Mouse (Mus musculus): Measurements from ENCODE around the gene Rab6b. TPM values are rescaled to one million over a fixed set of nuclear protein-coding genes. Genes with fewer than 3 reads are reported as not detected.
A peak's percentile ranks its signal among the peaks of the same experiment; 100 is the strongest.
"Not testable (repeated sequence)": the region's sequence is repeated elsewhere in the genome, so short reads cannot be mapped to it uniquely, and the experiment has no call there.

Gene Rab6b
- total RNA-seq, 2 experiments from 2014 or later = 0.66 to 0.81 TPM

DNA sequence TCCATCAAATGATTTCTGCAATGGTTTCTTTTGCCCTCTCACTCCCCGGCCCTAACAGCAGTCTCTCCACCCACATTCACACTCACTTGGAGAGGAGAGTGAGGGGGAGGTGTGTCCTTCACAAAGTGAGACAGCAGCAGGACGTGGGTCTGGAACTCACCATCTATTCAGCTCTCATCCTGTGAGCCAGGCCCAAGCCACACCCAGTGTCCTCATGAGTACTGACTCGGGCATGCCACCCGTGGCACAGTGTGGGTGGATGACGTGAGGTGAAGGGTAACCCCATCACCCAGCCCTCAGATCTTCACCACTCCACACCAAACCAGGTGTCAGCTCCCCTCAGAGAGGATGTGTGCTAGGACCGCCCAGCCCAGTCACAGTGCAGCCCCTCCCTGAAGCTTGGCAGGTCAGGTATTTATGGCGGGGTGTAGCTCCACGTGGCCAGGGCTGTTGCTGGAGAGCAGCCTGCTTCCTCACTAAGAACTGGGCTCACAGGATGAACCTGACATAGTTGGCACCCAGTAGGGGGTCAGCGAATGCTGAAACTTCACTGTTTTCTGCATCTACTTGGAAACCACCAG is 23.0 kb downstream of the Rab6b start:
- DNase-seq = no peak
- intact Hi-C loops (cut with DNase I) = no loop called here

- intact Hi-C loops (cut with DNase I) = no loop called here
- DNase-seq = no peak
These were observed 27.9 kb downstream of the Rab6b start for GRCm38 (mm10) chr9:103139481-103139880.

GRCm38 (mm10) chr9:103140384-103140783 is 28.8 kb downstream of the Rab6b start:
- intact Hi-C loops (cut with DNase I) = no loop called here
- no peak for DNase-seq

DNA sequence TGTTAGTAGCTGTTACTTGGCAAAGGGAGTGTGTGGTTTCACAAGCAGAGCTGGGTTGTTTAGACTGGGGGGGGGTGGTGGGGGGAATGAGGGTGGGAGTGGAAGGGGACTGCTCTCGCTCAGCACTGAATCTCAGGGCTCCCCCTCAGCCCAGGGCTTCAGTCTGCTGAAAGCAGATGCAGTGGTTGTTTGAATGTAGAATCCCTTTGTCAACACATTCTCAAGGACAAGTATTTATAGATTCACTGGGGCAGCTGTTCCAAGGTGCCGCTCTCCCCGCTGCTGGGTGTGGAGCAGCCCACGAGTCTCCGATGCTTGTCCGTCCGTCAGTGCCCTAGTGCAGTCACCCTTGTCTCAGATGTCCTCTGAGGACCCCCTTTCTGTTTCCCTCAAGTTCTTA is 29.7 kb downstream of the Rab6b start:
- no peak for DNase-seq
- intact Hi-C loops (cut with DNase I) = no loop called here

DNA sequence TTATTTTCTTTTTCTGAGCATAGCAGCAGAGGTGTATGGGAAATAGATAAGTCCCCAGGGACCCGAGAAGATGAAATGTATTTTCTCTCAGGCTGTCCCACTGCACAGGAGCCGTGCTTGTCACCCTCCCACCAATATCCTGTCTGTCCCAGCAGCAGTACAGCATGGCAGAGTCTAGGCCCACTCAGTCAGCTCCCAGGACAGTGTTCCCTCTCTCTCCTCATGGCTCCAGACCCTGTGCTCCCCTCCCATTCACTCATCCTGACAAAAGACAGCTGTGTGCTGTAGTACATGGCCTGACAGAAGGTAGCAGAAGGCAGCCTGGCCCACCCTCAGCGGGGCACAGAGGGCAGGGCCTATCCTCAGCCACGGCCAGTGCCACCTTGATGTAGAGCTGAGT is 32.3 kb downstream of the Rab6b start:
- intact Hi-C loops (cut with DNase I) = no loop called here
- DNase-seq = no peak

DNA sequence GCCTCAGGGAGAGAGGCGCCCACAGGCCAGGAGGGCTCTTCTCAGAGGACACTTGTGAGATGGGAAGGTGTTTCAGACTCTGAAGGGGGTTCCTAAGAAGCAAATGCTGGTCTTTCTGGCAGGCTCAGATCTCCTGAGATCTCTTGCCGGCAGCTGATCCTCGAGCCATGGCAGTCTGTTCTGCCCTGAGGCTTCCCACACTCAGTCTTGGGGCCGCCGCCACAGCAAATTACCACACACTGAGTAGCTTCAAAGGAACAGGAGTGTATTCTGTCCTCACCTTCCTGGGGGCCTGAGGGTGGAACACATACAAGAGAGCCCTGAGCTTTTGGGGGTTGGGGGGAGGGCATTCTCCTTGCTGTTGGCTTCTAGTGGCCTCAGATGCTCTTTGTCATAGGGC is 33.8 kb downstream of the Rab6b start:
- DNase-seq = no peak
- intact Hi-C loops (cut with DNase I) = no loop called here

DNA sequence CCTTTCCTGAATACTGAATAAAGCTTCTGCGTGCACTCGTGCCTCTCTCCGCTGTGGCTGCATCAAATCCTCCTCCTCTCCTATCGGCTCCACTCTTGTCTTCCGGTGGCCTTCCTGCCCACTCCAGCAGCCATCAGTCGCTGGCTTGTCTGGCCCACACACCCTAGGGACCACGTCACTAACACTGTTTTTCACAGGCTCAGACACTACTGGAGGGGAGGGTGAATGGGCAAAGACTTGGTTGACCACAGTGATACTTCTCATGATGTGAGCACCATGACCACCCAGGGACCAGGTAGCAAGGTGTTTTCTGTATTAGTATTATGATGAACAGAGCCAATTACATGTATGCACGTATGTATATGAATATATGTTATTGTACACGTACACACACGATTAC is 34.7 kb downstream of the Rab6b start:
- DNase-seq = no peak
- intact Hi-C loops (cut with DNase I) = no loop called here

DNA sequence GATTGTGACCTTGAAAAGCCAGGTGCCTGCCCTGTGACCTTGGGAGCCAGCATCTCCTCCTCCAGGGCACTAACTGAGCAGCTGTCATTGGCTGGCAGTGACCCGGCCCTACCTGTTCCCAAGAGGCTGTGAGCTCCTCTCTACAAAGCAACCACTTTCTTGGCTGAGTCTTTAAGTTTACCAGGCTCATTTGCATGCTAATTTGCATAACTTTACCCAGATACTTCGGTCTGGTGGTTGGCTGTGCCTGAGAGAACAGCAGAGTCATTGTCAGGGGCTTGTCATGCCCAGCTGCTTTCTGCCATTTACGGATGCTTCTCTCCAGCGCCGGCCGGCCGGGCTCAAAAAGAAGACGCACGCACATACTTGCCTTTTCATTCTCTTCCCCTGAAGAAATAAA is 35.1 kb downstream of the Rab6b start:
- DNase-seq = no peak
- intact Hi-C loops (cut with DNase I) = no loop called here

- intact Hi-C loops (cut with DNase I) = no loop called here
These were observed 35.5 kb downstream of the Rab6b start for GRCm38 (mm10) chr9:103147103-103147502.

DNA sequence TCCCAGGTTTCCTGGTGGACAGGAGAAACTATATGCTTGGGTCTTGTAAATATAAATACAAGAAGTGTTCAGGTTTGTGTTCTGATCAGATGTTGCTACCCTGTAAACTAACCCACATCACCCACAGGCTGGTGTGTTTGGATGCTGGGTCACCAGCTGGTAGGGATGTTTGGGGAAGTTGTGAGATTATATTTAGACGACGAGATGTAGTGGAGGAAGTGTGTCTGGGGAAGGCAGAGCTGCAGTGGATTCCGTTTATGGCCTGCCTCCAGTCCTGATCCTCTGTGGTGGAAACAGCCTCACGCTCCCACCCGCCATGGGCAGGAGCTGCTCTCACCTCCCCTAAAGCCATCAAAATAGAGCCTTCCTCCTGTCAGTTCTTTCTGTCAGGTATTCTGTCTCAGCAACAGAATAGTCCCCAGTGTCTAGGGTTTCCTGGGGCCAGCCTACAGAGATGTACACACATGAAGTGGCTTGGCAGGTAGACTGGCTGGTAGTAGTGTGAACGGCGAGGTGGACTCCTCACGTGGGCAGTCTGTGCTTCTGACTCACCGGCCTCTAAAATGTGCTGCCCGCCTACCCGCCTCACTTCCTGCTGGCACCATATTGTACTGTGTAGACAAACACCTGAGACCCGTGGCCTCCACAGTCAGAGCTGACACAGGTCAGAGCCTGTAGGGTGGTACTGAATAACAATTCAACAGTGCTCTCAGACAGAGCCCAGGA is 37.6 kb downstream of the Rab6b start:
- DNase-seq = no peak
- intact Hi-C loops (cut with DNase I) = no loop called here

More at GRCm38 (mm10) chr9:103147103-103147502, 35.5 kb downstream of the Rab6b start:
- no peak for DNase-seq

- intact Hi-C loops (cut with DNase I) = no loop called here
- DNase-seq = no peak
These were observed 41.7 kb downstream of the Rab6b start for GRCm38 (mm10) chr9:103153286-103153685.

GRCm38 (mm10) chr9:103154568-103154967 is 43.0 kb downstream of the Rab6b start:
- no peak for DNase-seq
- intact Hi-C loops (cut with DNase I) = no loop called here

GRCm38 (mm10) chr9:103155158-103155557 is 43.6 kb downstream of the Rab6b start:
- intact Hi-C loops (cut with DNase I); DNase-seq: not testable (repeated sequence)

DNA sequence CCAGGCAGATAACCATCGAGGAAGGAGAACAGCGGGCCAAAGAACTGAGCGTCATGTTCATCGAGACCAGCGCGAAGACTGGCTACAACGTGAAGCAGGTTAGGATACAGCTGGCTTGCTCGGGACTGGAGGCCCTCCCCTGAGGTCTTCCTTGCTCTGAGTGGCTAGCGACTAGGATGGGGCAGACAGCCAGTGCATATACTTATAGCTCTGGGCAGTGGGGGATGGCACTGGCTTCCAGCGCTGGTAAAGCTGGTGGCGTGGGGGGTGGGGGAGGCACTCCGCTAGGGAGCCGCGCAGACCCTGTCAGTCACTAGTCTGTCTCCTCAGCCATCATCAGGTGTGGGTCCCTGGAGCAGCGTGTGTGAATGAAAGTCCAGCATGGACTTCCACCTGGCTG is 52.2 kb downstream of the Rab6b start:
- no peak for DNase-seq
- intact Hi-C loops (cut with DNase I) = no loop called here

DNA sequence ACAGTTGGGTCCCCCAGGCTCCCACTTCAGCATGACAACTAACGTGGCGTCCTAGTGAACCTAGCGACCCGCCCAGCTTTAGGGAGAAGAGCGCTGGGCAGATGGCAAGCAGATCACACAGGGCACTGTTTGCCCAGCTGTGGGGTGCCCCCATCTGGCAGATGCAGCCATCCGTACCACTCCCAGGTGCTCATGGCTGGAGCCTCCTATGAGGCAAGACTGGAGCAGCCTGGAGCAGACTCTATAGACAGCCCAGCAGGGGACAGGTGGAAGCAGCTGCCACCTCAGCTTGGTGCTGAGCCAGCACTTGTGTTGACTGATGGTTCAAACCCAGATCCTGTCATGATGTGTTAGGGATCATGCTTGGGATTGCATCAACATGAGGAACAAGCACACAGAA is 56.5 kb downstream of the Rab6b start:
- no peak for DNase-seq
- intact Hi-C loops (cut with DNase I) = no loop called here

- intact Hi-C loops (cut with DNase I) = no loop called here
- no peak for DNase-seq
These were observed 57.2 kb downstream of the Rab6b start for GRCm38 (mm10) chr9:103168771-103169170.

DNA sequence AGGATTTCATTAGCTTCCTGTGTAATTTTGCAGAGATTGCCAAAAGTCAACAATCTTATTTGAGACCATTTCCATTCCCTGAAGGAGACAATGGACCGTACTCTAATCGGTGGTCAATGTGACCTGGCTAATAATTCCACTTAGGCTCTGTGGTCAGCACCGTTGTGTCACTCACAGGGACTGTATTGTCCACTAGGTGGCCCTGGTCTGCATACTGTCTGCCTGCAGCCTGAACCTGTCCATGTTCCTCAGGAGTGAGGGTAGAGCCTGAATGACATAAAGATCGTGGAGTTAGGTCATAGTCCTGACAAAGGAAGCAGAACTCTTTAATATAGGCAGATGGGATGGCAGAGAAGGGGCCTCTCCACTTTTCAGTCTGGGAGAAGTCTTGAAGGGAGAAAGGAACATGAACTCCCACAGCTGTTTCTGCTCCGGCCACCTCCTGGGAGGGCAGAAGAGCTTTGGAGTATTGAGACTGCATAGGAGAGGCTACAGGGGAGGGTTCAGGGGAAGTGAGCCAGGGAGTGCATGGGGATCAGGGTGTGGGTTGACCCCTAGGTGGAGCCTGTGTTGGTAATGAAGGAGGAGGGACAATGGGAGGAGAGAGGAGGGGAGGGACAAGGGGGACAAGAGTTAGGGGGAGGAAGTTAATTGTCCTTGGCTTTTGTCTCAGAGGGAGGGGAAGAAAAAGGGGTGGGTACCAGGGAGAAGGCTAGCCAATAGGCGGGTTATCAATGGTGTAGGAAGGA is 63.4 kb downstream of the Rab6b start:
- DNase-seq = no peak
- intact Hi-C loops (cut with DNase I) = no loop called here

DNA sequence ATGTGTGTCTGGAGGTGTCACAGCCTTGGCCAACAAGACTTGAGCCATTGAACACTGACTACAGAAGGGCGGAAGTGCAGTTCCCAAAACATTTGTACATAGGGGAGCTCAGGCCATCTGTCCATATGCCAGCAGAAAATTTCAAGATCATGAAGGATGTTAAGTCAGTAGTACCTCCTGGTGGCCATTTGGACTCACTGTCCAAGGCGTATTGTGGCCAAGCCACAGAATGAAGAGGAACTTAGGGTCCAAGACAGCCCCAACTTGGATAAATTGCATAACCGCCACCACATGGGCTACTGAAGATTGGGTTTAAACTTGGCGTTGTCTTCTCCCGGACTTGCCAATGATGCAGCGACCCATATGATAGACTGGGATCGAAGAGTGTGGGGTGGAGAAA is 64.1 kb downstream of the Rab6b start:
- DNase-seq = no peak
- intact Hi-C loops (cut with DNase I) = no loop called here

DNA sequence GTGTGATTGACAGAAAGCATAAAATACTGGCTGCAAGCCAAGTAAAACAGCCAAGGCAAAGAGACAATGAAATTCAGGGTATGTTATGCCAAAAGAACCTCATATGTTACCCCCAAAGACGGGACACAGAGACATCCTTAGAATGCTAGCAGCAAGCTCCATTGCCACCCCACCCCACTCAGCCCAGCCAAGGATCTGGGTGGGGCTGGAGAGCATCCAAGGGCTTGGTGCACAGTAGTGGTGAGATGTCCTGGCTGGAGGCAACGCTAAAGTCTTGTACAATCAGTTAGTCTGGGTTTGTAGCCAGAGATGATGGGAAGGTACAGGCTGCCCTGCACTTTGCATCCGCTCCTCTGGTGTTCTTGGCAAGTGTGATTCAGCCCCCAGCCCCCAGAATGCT is 68.7 kb downstream of the Rab6b start:
- DNase-seq = peak; percentile 57 to 64
- intact Hi-C loops (cut with DNase I) = no loop called here

DNA sequence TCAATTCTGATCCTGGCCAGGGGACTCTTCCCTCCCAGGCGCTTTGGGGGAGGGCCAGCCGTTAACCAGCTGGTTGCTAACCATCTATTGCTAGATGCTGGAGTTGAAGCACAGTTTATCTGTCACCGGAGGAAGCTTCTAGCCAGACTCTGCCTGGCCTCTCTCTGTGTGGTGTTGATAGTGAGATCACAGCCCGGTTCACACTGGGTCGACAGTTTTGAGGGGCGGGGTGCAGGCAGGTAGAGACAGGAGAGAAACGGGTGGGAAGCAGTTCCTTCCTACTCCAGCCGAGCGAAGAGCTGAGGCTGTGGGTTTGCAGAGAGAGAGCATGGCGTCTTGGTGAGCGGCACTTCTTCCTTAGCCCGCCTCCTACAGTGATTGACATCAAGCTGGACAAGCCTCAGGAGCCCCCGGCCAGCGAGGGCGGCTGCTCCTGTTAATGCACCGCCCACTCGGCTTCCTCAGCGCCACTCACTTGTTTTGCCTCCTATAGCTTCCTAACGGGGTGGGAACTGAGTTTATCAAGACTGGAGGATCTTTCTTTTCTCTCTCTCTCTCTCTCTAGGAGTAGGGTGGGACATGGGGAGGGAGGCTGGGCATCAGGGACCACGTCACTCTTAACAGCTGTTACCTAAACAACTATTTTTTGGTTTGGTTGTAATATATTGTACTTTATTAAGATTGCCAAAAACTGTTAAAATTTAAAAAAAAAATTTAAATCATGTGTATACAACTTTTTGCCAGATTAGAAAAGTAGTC is 69.4 kb downstream of the Rab6b start:
- intact Hi-C loops (cut with DNase I) = no loop called here
- peak; percentile 56 to 68 for DNase-seq

DNA sequence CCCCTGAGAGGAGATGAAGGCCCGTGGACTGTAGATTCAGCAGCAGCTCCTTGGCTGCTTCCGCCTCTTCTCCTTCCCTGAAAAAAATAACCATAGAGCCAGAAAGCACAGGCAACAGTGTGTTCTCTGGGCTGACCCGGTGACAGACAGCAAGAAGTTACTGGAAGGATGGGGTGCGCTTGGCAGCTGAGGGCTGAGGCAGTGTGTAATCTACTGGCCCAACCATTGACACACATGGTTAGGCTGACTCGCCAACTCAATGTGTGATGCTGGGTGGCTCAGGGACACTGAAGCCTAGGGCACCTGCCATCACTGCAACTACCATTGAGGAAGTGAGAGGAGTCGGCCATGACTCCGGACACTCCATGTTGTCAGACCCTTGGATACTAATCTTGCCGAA is 70.3 kb downstream of the Rab6b start:
- no peak for DNase-seq
- intact Hi-C loops (cut with DNase I) = no loop called here
